Mouse (Mus musculus): ENCODE measurements around the gene Cmtm5.

The Cmtm5 gene

GRCm38 (mm10) chr14:54935904-54936830 lies at the start of gene Cmtm5:
TSS of gene Cmtm5 (plus strand) at chr14:54936261.
- DNase-seq (ENCODE audit: extremely low spot score): no peak

GRCm38 (mm10) chr14:54892200-54892599 lies 43.9 kb upstream of the Cmtm5 start, which contains the start of gene Pabpn1:
TSS of gene Pabpn1 (plus strand) at chr14:54892500.
- DNase-seq (ENCODE audit: extremely low spot score): no peak

DNA sequence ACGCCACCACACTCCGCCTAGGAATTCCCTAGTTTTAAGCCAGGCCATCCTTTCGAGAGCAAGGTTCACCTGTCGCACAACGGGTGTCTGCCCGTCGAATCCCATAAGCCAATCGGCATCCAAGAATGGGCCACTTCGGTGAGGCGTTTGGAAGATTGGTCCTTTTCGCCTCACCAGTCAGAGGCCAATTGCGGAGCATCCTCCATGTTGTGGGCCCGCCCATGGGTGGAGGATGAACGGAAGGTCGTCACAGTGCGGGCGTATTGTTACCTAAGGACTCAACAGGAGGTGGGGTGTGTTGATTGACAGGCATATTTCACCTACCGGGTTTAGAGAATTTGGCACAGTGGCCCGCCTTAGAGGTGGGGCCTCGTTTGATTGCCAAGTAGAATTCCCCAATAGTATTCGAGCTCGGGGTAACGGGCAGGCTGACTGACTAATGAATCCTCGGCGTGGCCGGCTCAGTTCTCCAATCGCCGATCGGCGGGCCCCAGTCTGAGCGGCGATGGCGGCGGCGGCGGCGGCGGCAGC lies 42.3 kb upstream of the Cmtm5 start:
- peak; percentile 98 for DNase-seq (ENCODE audit: extremely low spot score)

DNA sequence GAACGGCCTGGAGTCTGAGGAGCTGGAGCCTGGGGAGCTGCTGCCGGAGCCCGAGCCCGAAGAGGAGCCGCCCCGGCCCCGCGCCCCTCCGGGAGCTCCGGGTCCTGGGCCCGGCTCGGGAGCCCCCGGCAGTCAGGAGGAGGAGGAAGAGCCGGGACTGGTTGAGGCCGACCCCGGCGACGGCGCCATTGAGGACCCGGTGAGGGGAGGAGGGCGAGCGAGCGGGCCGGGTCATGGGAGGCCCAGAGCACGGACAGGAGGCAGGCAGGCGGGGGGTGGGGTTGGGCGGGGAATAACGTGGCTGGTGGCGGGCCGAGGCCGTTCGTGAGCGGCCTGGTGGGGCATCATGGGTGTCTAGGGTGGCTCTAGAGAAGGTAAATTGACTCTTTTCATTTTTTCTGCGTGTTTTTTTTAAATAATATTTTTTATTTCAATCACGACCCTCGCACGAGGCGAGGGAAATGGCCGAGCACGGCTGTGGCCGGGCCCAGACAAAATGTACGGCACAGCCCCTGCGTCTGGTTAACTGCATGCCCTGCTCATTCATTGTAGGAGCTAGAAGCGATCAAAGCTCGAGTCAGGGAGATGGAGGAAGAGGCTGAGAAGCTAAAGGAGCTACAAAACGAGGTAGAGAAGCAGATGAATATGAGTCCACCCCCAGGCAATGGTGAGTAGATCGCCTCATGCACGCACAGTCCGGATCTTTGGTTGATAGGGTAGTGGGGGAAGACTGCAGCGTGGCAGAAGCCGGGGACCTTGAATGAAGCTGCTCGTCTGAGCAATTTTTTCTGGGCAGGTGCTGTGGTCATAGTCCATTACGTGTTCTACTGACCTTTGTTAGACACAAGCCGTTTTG lies 41.5 kb upstream of the Cmtm5 start:
- DNase-seq (ENCODE audit: extremely low spot score): peak; percentile 68

- DNase-seq (ENCODE audit: extremely low spot score): no peak
Observed at GRCm38 (mm10) chr14:54897445-54897844, 38.6 kb upstream of the Cmtm5 start.

GRCm38 (mm10) chr14:54900383-54900782 lies 35.7 kb upstream of the Cmtm5 start:
- peak; percentile 80 for DNase-seq (ENCODE audit: extremely low spot score)

GRCm38 (mm10) chr14:54903641-54904040 lies 32.4 kb upstream of the Cmtm5 start:
- no peak for DNase-seq (ENCODE audit: extremely low spot score)

DNA sequence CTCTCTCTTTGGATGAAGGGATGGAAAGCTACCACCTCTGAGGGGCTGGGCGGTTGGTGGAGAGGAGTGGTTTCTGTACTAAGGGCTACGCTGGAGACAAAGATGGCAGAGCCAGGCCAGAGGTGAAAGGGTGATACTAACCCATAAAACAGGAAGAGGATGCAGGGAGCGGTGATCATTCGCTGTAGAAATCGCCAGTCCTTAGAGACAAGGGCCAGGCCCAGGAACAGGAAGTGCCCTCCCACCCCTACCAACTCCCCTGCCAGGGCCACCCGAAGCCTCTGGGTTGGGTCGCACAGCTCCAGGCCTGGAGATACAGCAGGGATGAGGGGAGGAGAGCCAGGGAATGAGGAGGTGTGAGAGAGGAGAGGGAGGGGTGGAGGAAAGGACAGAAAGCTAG lies 27.4 kb upstream of the Cmtm5 start:
- DNase-seq (ENCODE audit: extremely low spot score): no peak

GRCm38 (mm10) chr14:54912109-54912850 lies 23.8 kb upstream of the Cmtm5 start:
- DNase-seq (ENCODE audit: extremely low spot score): peak; percentile 37

DNA sequence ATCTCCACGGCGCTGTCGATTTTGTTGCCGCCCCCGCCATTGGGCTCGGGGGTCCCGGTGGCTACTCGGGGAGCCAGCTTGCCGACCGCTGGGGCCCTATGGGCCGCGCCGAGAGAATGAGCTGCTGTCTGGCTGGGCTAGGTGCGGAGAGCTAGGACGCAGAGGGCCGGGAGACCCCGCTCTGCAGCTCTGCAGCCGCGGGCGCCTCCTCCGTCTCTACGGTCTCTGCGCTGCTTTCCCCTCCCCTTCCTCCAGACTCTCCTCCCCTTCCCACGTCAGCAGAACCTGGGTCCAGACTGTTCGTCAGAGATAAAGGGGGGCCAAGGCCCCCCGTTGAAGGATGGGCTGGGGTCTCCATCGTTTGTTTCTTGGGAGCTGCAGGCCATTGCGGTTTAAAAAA lies 23.2 kb upstream of the Cmtm5 start, which contains the start of gene Slc22a17:
TSS of gene Slc22a17 (minus strand) at position 247 of the 400 bp plus-strand sequence.
- DNase-seq (ENCODE audit: extremely low spot score): peak; percentile 85

DNA sequence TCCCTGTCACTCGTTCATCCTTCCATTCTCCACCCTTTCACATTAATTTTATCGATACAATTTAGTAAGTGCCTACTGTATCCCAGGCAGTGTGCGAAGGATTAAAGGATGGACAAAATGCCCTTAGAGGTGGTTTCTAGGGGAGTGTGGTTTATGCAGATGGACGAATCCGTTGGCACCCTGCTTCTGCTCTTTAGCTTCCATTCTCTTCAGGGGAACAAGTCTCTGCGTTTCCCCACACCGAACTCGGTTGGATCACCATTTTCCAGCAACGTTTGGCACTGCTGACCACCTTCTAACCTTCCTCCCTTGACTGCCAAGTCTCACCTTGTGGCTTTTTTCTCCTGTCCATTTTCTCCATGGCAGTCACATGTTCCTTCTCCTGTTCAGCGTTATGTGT lies 22.7 kb upstream of the Cmtm5 start:
- DNase-seq (ENCODE audit: extremely low spot score): no peak

DNA sequence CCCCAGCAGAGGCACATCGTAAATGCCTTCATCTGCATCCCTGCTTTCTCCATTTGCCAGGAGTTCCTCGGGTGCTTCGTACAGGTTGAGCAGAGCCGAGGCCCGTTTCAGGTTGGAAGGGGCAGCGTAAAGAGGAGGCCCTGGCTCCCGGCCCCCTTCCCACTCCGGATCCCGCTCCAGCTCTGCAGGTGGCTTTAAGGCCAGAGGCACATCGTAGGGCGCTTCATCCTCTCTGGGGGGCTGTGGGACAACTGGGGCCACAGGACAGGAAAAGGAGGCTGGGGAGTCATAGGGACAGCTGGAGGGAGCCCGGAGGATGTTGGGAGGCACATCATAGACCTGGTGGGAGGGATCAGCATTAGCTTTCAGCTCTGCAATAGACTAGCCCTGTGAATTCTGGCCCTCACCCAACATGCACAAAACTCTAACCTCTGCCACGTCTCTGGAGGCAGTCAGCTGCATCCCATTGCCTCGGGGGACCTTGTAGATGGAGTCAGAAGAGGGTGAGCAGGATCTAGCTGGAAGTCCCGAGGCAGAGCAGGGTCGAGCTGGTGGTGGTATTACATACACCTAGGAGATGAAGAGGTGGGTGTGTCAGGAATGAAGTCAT lies 15.9 kb upstream of the Cmtm5 start:
- no peak for DNase-seq (ENCODE audit: extremely low spot score)

DNA sequence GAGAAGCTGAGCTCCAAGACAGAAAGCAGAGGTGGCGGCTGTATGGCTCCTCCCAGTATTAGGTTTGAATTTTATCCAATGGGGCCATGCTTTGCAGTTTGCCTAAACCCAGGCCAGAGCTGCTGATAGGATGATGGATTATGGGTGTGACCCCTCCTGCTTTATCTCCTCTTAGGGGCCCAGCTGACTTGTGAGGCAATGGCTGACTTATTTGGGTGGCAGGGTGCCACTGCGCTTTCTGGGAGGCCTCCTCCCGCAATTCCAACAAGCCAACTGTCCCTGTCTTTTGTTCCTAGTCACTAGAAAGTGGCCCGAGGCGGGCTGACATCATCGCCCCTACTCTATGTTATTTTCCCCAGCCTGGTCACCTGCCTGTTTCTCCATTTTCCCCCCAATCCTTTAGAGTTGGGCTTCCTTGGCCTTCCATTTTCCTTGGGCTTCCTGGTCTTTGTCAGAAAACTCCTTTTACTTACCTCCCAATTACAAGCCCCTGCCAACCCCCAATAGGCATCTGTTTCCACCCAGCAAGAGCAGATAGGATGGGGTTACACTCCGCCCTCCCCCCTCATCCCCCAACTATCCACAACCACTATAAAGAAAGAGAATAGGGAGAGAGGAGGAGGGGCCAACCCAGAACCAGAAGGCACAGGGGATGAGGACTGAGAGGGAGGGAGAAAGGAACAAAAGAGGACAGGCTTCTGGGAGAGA lies 11.3 kb upstream of the Cmtm5 start:
- peak; percentile 80 for DNase-seq (ENCODE audit: extremely low spot score)

DNA sequence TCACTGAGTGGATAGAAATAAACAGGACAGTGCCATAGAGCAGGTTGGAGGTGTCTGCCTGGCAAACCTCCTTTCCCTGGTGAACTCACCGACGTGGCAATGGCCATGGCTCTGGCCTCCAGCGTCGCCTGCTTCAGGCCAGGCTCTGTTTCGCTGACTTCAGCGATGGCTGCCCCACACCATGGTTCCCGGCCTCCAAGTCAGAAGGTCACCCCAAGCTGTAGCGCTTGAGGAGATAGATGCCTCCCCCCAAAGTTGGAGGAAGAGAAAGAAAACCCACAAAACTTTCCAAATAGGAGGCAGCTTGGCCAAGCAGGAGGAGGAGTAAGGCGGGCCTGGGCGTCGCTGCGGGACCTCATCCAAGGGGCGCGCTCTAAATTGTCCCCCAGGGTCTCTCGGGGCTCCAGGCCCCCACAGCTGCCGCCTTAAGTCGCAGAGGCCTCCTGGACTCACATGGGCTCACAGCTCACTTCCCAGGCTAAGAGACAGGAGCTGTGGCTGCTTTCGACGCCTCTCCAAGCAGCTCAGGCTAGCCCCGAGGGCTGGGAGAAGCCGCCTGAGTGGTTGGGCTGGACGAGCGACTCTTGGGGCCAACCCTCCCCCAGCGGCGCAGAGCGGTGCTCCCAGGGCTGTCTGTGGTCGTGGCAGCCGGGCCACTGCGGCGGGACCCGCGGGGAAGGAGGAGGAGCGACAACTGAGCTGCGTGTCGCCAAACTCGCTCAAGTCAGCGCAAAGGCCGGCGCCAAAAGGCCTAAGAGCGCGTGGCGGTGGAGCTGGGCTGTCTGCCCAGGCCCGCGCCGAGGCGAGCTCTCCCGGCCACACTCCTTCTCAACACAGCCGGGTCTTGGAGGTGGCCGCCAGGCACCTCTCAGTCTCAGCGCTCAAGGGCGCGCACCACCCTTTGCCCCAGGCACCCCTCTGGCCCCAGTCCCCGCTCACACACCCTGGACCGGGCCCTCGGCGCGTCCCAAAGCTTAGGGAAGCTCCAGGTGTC lies 10.4 kb upstream of the Cmtm5 start, which contains the start of gene Efs:
TSS of gene Efs (minus strand) at position 778 of the 994 bp plus-strand sequence.
- peak; percentile 73 for DNase-seq (ENCODE audit: extremely low spot score)

- peak; percentile 93 for DNase-seq (ENCODE audit: extremely low spot score)
Observed at GRCm38 (mm10) chr14:54926401-54927158, 9.5 kb upstream of the Cmtm5 start.

- DNase-seq (ENCODE audit: extremely low spot score): no peak
Observed at GRCm38 (mm10) chr14:54927296-54927695, 8.8 kb upstream of the Cmtm5 start.

DNA sequence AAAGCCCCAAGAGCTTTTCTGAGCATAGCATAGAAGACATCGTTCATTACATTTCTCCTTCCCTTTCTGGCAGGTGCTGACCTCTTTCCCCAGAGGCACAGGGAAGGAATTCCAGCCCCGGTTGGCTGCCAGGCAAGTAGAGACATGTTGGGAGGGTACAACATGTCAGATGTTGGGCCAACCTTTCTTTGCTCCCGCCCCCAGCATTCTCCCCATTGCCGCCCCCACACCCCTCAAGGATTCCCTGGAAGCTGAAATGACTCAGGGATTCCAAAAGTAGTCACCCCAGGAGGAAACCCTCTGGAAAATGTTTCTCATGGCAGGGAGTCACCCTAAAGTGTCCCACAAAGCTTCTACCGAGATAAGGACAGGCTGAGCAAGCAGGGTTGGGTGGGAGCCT lies 6.3 kb upstream of the Cmtm5 start:
- no peak for DNase-seq (ENCODE audit: extremely low spot score)

DNA sequence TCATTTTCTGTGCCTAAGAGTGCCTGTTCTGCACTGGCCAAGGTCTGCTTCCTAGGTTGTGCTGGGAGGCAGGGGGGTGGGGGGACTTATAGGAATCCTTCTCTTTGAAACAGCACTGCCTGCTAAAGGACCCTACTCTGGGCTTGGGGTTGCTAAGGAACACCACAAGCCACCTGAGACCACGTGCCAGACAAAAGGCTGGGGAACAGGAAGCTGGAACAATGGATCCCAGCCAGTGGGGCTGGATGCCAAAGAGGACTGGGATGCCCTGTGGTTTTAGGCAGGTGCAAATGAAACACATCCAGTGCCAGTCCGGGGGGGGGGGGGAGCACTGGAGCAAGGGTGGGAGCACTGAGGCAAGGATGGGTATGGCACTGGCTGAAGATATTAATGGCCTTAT lies 5.6 kb upstream of the Cmtm5 start:
- no peak for DNase-seq (ENCODE audit: extremely low spot score)
